Mouse (Mus musculus): ENCODE measurements around the gene Igsf3. TPM values are rescaled to one million over a fixed set of nuclear protein-coding genes. Genes with fewer than 3 reads are reported as not detected.

The Igsf3 gene
- polyA plus RNA-seq, 1 experiment from 2014 or later: 4.3 TPM

GRCm38 (mm10) chr3:101493937-101494459 lies 117.1 kb downstream of the Igsf3 start:
- Histone ChIP-seq H3K36me3 (ENCODE audit: control insufficient read depth, insufficient read depth) (no peaks in the 10 kb centered on the region), H3K27me3 (ENCODE audit: control insufficient read depth, insufficient read depth, low read depth, low read length) (no peaks in the 10 kb centered on the region), H3K4me1 (ENCODE audit: control insufficient read depth, low read depth, low read length) (no peaks in the 10 kb centered on the region), H3K27ac (ENCODE audit: low read length) (no peak overlapping the region), H3K4me3 (ENCODE audit: low read depth, low read length) (no peak overlapping the region), H3K4me2 (ENCODE audit: low read depth, low read length) (no peak overlapping the region), H3K9me3 (replicated peaks; ENCODE audit: control insufficient read depth, low read length) (no peaks in the 10 kb centered on the region), H3K9ac (ENCODE audit: low read depth, low read length) (no peak overlapping the region)
- WGBS (ENCODE audit: insufficient replicate concordance): 34% methylated on average over 10 of the region's 10 CpGs
- 0 out of 2 replicates have a peak, but pooled peaks have one; percentile 24 for ATAC-seq (ENCODE audit: low read depth)

DNA sequence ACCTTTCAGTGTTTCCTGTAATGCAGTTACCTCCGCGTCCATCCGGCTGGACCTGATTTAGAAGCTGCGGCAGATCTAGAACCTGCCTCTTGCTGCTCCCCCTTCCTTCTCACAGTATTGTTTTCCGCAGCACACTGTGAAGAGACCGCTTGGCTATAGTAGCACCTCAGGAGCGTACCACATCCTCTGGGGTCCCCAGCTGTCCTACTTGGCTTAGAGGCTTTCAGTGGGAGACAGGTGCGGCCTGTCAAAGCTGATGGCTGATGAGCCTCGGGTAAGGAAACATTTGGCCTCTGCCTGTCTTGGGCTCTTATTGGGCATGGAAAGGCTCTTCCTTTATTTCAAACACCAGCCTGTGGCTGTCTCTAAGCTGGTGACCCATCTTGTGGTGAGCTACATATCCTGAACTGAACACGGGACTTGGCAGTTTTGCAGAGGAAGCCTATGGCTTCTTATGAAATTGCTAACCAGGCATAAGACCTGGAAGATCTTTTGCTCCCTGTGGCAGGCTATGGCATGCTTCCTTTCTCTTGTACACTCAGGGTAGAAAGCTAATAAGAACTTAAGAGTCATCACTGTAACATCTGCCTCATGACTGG lies 120.6 kb downstream of the Igsf3 start:
- H3K36me3 ChIP-seq (ENCODE audit: control insufficient read depth, insufficient read depth): no peaks in the 10 kb centered on the region
- no peaks in the 10 kb centered on the region for H3K9me3 ChIP-seq (replicated peaks; ENCODE audit: control insufficient read depth, low read length)
- no peaks in the 10 kb centered on the region for H3K27me3 ChIP-seq (ENCODE audit: control insufficient read depth, insufficient read depth, low read depth, low read length)
- 77% methylated on average over 10 of the region's 10 CpGs for whole genome bisulfite sequencing (ENCODE audit: insufficient replicate concordance)
- no peak overlapping the region for H3K4me2 ChIP-seq (ENCODE audit: low read depth, low read length)
- H3K4me1 ChIP-seq (ENCODE audit: control insufficient read depth, low read depth, low read length): no peaks in the 10 kb centered on the region
- no peak overlapping the region for H3K4me3 ChIP-seq (ENCODE audit: low read depth, low read length)
- ATAC-seq (ENCODE audit: low read depth): no peak
- H3K27ac ChIP-seq (ENCODE audit: low read length): no peak overlapping the region
- H3K9ac ChIP-seq (ENCODE audit: low read depth, low read length): no peak overlapping the region

- no peak for ATAC-seq (ENCODE audit: low read depth)
- Histone ChIP-seq H3K27me3 (ENCODE audit: control insufficient read depth, insufficient read depth, low read depth, low read length) (no peaks in the 10 kb centered on the region), H3K9ac (ENCODE audit: low read depth, low read length) (no peak overlapping the region), H3K4me3 (ENCODE audit: low read depth, low read length) (no peak overlapping the region), H3K4me1 (ENCODE audit: control insufficient read depth, low read depth, low read length) (no peaks in the 10 kb centered on the region), H3K36me3 (ENCODE audit: control insufficient read depth, insufficient read depth) (no peaks in the 10 kb centered on the region), H3K27ac (ENCODE audit: low read length) (no peak overlapping the region), H3K4me2 (ENCODE audit: low read depth, low read length) (no peak overlapping the region), H3K9me3 (replicated peaks; ENCODE audit: control insufficient read depth, low read length) (no peaks in the 10 kb centered on the region)
- WGBS (ENCODE audit: insufficient replicate concordance): 48% methylated on average over 6 of the region's 6 CpGs
Measured at GRCm38 (mm10) chr3:101499906-101500305, 123.0 kb downstream of the Igsf3 start.

DNA sequence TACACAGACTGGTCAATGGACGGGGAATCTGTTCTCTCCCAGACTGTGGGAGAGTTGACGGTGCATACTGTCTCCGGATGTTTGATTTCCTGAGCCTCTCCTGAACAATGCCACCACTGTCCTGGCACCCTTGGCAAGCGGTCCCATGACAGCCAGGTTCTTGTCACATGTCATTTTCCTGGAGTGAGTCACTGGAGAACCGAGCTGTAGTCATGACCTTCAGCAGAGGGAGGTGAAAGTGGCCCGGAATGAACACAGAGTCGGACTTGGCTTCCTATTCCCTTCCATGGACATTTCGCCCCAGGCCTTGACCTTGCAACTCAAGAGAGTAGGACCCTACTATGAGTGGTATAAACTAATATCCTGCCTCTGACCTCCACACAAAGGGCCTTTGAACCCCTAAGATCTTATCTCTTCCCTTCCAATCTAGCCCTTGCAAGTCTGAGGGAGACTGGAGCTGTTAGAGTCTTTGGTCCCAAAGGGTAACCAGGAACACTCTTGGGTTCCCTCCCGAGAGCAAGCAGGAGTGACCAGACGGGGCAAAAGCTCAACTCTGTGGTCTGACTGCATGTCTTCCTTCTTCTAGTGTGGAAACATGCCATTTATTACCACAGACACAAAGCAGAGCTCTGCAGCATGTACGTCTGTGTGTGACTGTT lies 123.6 kb downstream of the Igsf3 start:
- Histone ChIP-seq H3K4me2 (ENCODE audit: low read depth, low read length) (no peak overlapping the region), H3K4me3 (ENCODE audit: low read depth, low read length) (no peak overlapping the region), H3K36me3 (ENCODE audit: control insufficient read depth, insufficient read depth) (no peaks in the 10 kb centered on the region), H3K27ac (ENCODE audit: low read length) (no peak overlapping the region), H3K4me1 (ENCODE audit: control insufficient read depth, low read depth, low read length) (no peaks in the 10 kb centered on the region), H3K9me3 (replicated peaks; ENCODE audit: control insufficient read depth, low read length) (no peaks in the 10 kb centered on the region), H3K9ac (ENCODE audit: low read depth, low read length) (no peak overlapping the region), H3K27me3 (ENCODE audit: control insufficient read depth, insufficient read depth, low read depth, low read length) (no peaks in the 10 kb centered on the region)
- no peak for ATAC-seq (ENCODE audit: low read depth)
- WGBS (ENCODE audit: insufficient replicate concordance): 60% methylated on average over 11 of the region's 11 CpGs

DNA sequence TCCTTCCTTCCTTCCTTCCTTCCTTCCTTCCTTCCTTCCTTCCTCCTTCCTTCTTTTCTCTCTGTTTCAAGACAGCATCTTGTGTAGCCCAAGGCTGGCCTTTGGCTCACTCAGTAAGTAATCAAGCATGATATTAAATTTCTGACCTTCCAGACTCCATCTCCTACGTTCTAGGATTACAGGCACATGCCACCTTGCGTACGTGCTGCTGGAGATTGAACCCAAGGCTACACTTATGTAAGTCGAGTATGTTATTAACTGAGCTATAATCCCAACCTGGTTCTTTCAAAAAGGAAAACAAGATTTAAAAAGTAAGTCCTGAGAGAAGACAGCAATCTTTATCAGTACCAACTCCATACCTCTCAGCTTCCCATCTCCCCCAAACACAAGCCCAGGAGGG lies 124.7 kb downstream of the Igsf3 start:
- ATAC-seq (ENCODE audit: low read depth): no peak
- Histone ChIP-seq H3K27ac (ENCODE audit: low read length) (no peak overlapping the region), H3K4me2 (ENCODE audit: low read depth, low read length) (no peak overlapping the region), H3K36me3 (ENCODE audit: control insufficient read depth, insufficient read depth) (no peaks in the 10 kb centered on the region), H3K4me1 (ENCODE audit: control insufficient read depth, low read depth, low read length) (no peaks in the 10 kb centered on the region; the same call in 1 of the 2 replicates), H3K4me3 (ENCODE audit: low read depth, low read length) (no peak overlapping the region), H3K27me3 (ENCODE audit: control insufficient read depth, insufficient read depth, low read depth, low read length) (no peaks in the 10 kb centered on the region), H3K9ac (ENCODE audit: low read depth, low read length) (no peak overlapping the region), H3K9me3 (replicated peaks; ENCODE audit: control insufficient read depth, low read length) (no peaks in the 10 kb centered on the region)
- 67% methylated on average over 4 of the region's 4 CpGs for WGBS (ENCODE audit: insufficient replicate concordance)

DNA sequence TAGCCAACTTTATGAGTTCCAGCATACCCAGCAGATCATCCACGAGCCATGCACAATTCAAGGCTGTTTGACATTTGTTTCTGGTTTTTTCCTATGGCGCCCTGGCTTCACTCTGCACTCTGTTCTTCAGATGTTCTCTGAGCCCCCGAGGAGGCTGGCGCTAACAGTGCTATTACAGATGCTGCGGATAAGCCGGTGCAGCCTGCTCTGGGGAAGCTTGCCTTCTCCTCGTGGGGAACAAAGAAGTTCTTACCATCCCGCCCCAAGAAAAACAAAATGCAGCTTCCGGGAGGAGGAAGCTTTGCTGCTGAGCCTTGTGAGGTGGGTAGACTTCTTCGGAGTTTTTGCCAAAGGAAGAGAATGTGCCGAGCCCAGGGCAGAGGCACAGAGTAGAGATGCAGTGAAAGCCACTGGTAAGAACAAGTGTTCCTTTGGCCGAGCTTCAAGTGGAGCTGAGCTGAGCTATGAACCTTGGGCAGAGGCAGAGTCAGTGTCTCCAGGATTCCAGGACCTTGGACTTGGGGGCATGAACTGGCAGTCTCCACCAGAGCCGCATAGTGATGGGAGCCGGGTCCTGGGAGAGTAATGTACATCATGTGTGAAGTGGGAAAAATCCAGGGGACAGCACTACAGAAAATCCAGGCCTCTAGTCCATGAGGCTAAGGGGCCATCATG lies 125.3 kb downstream of the Igsf3 start:
- Histone ChIP-seq H3K9ac (ENCODE audit: low read depth, low read length) (no peak overlapping the region), H3K27ac (ENCODE audit: low read length) (no peak overlapping the region), H3K36me3 (ENCODE audit: control insufficient read depth, insufficient read depth) (no peaks in the 10 kb centered on the region), H3K27me3 (ENCODE audit: control insufficient read depth, insufficient read depth, low read depth, low read length) (no peaks in the 10 kb centered on the region), H3K9me3 (replicated peaks; ENCODE audit: control insufficient read depth, low read length) (no peaks in the 10 kb centered on the region), H3K4me1 (ENCODE audit: control insufficient read depth, low read depth, low read length) (peaks cover 6% of the 10 kb centered on the region), H3K4me2 (ENCODE audit: low read depth, low read length) (no peak overlapping the region), H3K4me3 (ENCODE audit: low read depth, low read length) (no peak overlapping the region)
- 33% methylated on average over 14 of the region's 14 CpGs for WGBS (ENCODE audit: insufficient replicate concordance)
- no peak for ATAC-seq (ENCODE audit: low read depth)

- Histone ChIP-seq H3K36me3 (ENCODE audit: control insufficient read depth, insufficient read depth) (no peaks in the 10 kb centered on the region), H3K9ac (ENCODE audit: low read depth, low read length) (no peak overlapping the region), H3K4me1 (ENCODE audit: control insufficient read depth, low read depth, low read length) (peaks cover 9% of the 10 kb centered on the region), H3K27me3 (ENCODE audit: control insufficient read depth, insufficient read depth, low read depth, low read length) (no peaks in the 10 kb centered on the region), H3K9me3 (replicated peaks; ENCODE audit: control insufficient read depth, low read length) (no peaks in the 10 kb centered on the region), H3K4me2 (ENCODE audit: low read depth, low read length) (no peak overlapping the region), H3K27ac (ENCODE audit: low read length) (no peak overlapping the region), H3K4me3 (ENCODE audit: low read depth, low read length) (no peak overlapping the region)
- ATAC-seq (ENCODE audit: low read depth): peak; percentile 62
- 40% methylated on average over 5 of the region's 5 CpGs for WGBS (ENCODE audit: insufficient replicate concordance)
Measured at GRCm38 (mm10) chr3:101506179-101506578, 129.3 kb downstream of the Igsf3 start.

GRCm38 (mm10) chr3:101506970-101507702 lies 130.3 kb downstream of the Igsf3 start:
- WGBS (ENCODE audit: insufficient replicate concordance): 16% methylated on average over 14 of the region's 14 CpGs
- 0 out of 2 replicates have a peak overlapping the region, but pooled peaks have one; percentile 17 for H3K27ac ChIP-seq (ENCODE audit: low read length)
- H3K9me3 ChIP-seq (replicated peaks; ENCODE audit: control insufficient read depth, low read length): no peaks in the 10 kb centered on the region
- no peak overlapping the region for H3K9ac ChIP-seq (ENCODE audit: low read depth, low read length)
- H3K36me3 ChIP-seq (ENCODE audit: control insufficient read depth, insufficient read depth): no peaks in the 10 kb centered on the region
- peak; percentile 59; the same call in 1 of the 2 replicates for ATAC-seq (ENCODE audit: low read depth)
- H3K4me1 ChIP-seq (ENCODE audit: control insufficient read depth, low read depth, low read length): peaks cover 9% of the 10 kb centered on the region
- no peak overlapping the region for H3K4me3 ChIP-seq (ENCODE audit: low read depth, low read length)
- H3K27me3 ChIP-seq (ENCODE audit: control insufficient read depth, insufficient read depth, low read depth, low read length): no peaks in the 10 kb centered on the region
- no peak overlapping the region for H3K4me2 ChIP-seq (ENCODE audit: low read depth, low read length)

Data from liver, embryonic 16.5 days (tissue).